Mouse (Mus musculus) intestine, postnatal 0 days (tissue): ENCODE results near the gene Lsm4. TPM values are rescaled to one million over a fixed set of nuclear protein-coding genes. Genes with fewer than 3 reads are reported as not detected.
A peak's percentile ranks its signal among the peaks of the same experiment; 100 is the strongest.

Source experiments
- ATAC-seq: fragments of 200-750 bp; cut with Nextera tagmentation; 2 replicates; pipeline ENCODE4 v1.8.0; 2017; ENCODE audit warnings: mild to moderate bottlenecking, moderate TSS enrichment, moderate library complexity
- H3K27ac ChIP-seq: fragments of 300-500 bp; sonication (generic); 2 replicates; pipeline ENCODE4 v1.5.1; 2014; ENCODE audit warnings: mild to moderate bottlenecking, low read depth, low read length, moderate library complexity
- H3K27me3 ChIP-seq: fragments of 300-500 bp; sonication (generic); replicated peaks from 2 replicates; pipeline ENCODE4 v1.6.1; 2014; ENCODE audit warnings: low read length, mixed read lengths; ENCODE audit not compliant: control insufficient read depth, insufficient read depth
- H3K36me3 ChIP-seq: fragments of 300-500 bp; sonication (generic); 2 replicates; pipeline ENCODE4 v1.6.1; 2014; ENCODE audit warnings: mild to moderate bottlenecking, moderate library complexity; ENCODE audit not compliant: control insufficient read depth, insufficient read depth
- H3K4me1 ChIP-seq: fragments of 300-500 bp; sonication (generic); replicated peaks from 2 replicates; pipeline ENCODE4 v1.6.1; 2014; ENCODE audit warnings: antibody characterized with exemption, low read length, mixed read lengths; ENCODE audit not compliant: control insufficient read depth, insufficient read depth
- H3K4me2 ChIP-seq: fragments of 300-500 bp; sonication (generic); replicated peaks from 2 replicates; pipeline ENCODE4 v1.6.1; 2014; ENCODE audit warnings: low read depth, mild to moderate bottlenecking, moderate library complexity
- H3K4me3 ChIP-seq: fragments of 300-500 bp; sonication (generic); 2 replicates; pipeline ENCODE4 v1.5.1; 2014; ENCODE audit warnings: low read depth, low read length
- H3K9ac ChIP-seq: fragments of 300-500 bp; sonication (generic); 2 replicates; pipeline ENCODE4 v1.6.1; 2014; ENCODE audit warnings: mild to moderate bottlenecking, low read depth, low read length
- H3K9me3 ChIP-seq: fragments of 300-500 bp; sonication (generic); 2 replicates; pipeline ENCODE4 v1.6.1; 2016; ENCODE audit warnings: mixed run types; ENCODE audit not compliant: control insufficient read depth
- CTCF ChIP-seq: sonication (generic); IDR thresholded peaks from 2 replicates; pipeline ENCODE4 v1.5.1; 2016; ENCODE audit warnings: low read depth, mild to moderate bottlenecking, control low read depth, antibody characterized with exemption, moderate library complexity
- WGBS: fragments of 180-500 bp; shearing (Covaris S2); extraction: QIAGEN DNeasy Blood & Tissue Kit; methylation state at CpG from one replicate; pipeline ENCODE4 v1.1.7; 2014; 5-methylcytosine and 5-hydroxymethylcytosine counted together
- polyA plus RNA-seq: library from polyadenylated mRNA; unstranded; fragments of >200 nt; fragmentation: Nextera tagmentation; extraction: Ambion mirVana; gene quantifications from 2 replicates; pipeline ENCODE4 v1.2.1, GENCODE M21; 2015

The Lsm4 gene
- polyA plus RNA-seq, 1 experiment from 2014 or later, result 182 TPM

GRCm38 (mm10) chr8:70630532-70631381 is 42.3 kb upstream of the Lsm4 start:
- no peaks in the 10 kb centered on the region for H3K36me3 ChIP-seq
- no peaks in the 10 kb centered on the region for H3K4me1 ChIP-seq
- H3K4me2 ChIP-seq, result peak overlapping the region; percentile 67
- peak overlapping the region; percentile 23; the same call in 1 of the 2 replicates for H3K9ac ChIP-seq
- no peaks in the 10 kb centered on the region for H3K9me3 ChIP-seq
- H3K4me3 ChIP-seq, result peak overlapping the region; percentile 39
- 17% methylated on average over 22 of the region's 22 CpGs for WGBS
- H3K27ac ChIP-seq, result peak overlapping the region; percentile 78
- no peak for TF ChIP-seq CTCF
- ATAC-seq, result peak; percentile 61
- H3K27me3 ChIP-seq, result no peaks in the 10 kb centered on the region

- peak; percentile 9; the same call in 1 of the 2 replicates for ATAC-seq
- no peaks in the 10 kb centered on the region for H3K27me3 ChIP-seq
- H3K9me3 ChIP-seq, result no peaks in the 10 kb centered on the region
- 10% methylated on average over 24 of the region's 24 CpGs for WGBS
- peak overlapping the region; percentile 23; the same call in 1 of the 2 replicates for H3K9ac ChIP-seq
- no peaks in the 10 kb centered on the region for H3K36me3 ChIP-seq
- peak overlapping the region; percentile 33 for H3K4me3 ChIP-seq
- no peaks in the 10 kb centered on the region for H3K4me1 ChIP-seq
- H3K27ac ChIP-seq, result peak overlapping the region; percentile 78
- peak overlapping the region; percentile 67 for H3K4me2 ChIP-seq
- TF ChIP-seq CTCF, result 0 out of 2 replicates have a peak, but pooled peaks have one; percentile 4
Measured at GRCm38 (mm10) chr8:70631436-70631835, 41.6 kb upstream of the Lsm4 start.

GRCm38 (mm10) chr8:70632346-70632892 is 40.6 kb upstream of the Lsm4 start, which contains the start of gene Gdf15:
Gene Gdf15 (minus strand): TSS chr8:70632456.
- H3K27ac ChIP-seq, result peak within 1 kb of the TSS; percentile 78
- H3K4me3 ChIP-seq, result peak within 1 kb of the TSS; percentile 33
- H3K27me3 ChIP-seq, result no peaks in the 10 kb centered on the region
- H3K9ac ChIP-seq, result peak within 1 kb of the TSS; percentile 23; the same call in 1 of the 2 replicates
- no peaks in the 10 kb centered on the region for H3K36me3 ChIP-seq
- WGBS, result 78% methylated on average over 6 of the region's 6 CpGs
- no peaks in the 10 kb centered on the region for H3K9me3 ChIP-seq
- 0 out of 2 replicates have a peak, but pooled peaks cover 2% of the 10 kb centered on the region for H3K4me1 ChIP-seq
- no peak for TF ChIP-seq CTCF
- peak within 1 kb of the TSS; percentile 67 for H3K4me2 ChIP-seq
- ATAC-seq, result no peak

DNA sequence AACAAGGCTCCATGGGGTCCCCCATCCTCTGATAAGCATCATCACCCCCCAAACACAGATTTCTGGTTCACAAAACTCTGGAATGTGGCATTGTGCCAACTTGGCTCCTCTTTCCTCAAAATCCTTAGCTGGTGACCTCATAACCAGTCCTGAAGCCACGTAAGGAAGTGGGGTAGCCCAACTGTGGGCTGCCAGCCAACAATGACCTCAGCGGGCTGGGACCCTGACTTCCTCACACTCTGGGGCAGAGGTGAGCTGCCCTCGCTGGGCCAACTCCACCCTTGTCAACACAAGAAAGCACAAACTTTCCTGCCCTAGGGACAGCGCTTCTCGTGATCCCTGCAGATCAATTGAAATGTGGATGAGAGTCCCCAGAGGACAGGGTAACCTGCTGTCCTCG is 39.0 kb upstream of the Lsm4 start:
- H3K4me2 ChIP-seq, result no peak overlapping the region
- TF ChIP-seq CTCF, result no peak
- H3K27ac ChIP-seq, result no peak overlapping the region
- ATAC-seq, result no peak
- H3K4me3 ChIP-seq, result no peak overlapping the region
- H3K4me1 ChIP-seq, result 0 out of 2 replicates have a peak, but pooled peaks cover 2% of the 10 kb centered on the region
- H3K9ac ChIP-seq, result no peak overlapping the region
- H3K36me3 ChIP-seq, result no peaks in the 10 kb centered on the region
- no peaks in the 10 kb centered on the region for H3K27me3 ChIP-seq
- no peaks in the 10 kb centered on the region for H3K9me3 ChIP-seq
- WGBS, result 55% methylated on average over 6 of the region's 6 CpGs

GRCm38 (mm10) chr8:70635527-70635926 is 37.5 kb upstream of the Lsm4 start:
- ATAC-seq, result no peak
- 0 out of 2 replicates have a peak, but pooled peaks cover 2% of the 10 kb centered on the region for H3K4me1 ChIP-seq
- H3K9ac ChIP-seq, result no peak overlapping the region
- no peaks in the 10 kb centered on the region for H3K9me3 ChIP-seq
- H3K4me2 ChIP-seq, result no peak overlapping the region
- TF ChIP-seq CTCF, result no peak
- WGBS, result 80% methylated on average over 6 of the region's 6 CpGs
- H3K27me3 ChIP-seq, result no peaks in the 10 kb centered on the region
- no peak overlapping the region; the same call in 1 of the 2 replicates for H3K27ac ChIP-seq
- H3K4me3 ChIP-seq, result no peak overlapping the region
- H3K36me3 ChIP-seq, result no peaks in the 10 kb centered on the region

GRCm38 (mm10) chr8:70636838-70637237 is 36.2 kb upstream of the Lsm4 start:
- Histone ChIP-seq H3K27ac (peak overlapping the region; percentile 62; the same call in 1 of the 2 replicates), H3K36me3 (no peaks in the 10 kb centered on the region), H3K27me3 (no peaks in the 10 kb centered on the region), H3K9ac (no peak overlapping the region), H3K4me3 (no peak overlapping the region), H3K4me2 (peak overlapping the region; percentile 38; the same call in 1 of the 2 replicates), H3K4me1 (0 out of 2 replicates have a peak, but pooled peaks cover 2% of the 10 kb centered on the region), H3K9me3 (no peaks in the 10 kb centered on the region)
- whole genome bisulfite sequencing, result 40% methylated on average over 8 of the region's 8 CpGs
- TF ChIP-seq CTCF, result no peak; the same call in 1 of the 2 replicates
- ATAC-seq, result peak; percentile 61
